Mouse (Mus musculus): Measurements from ENCODE around the gene Gfod1. TPM values are rescaled to one million over a fixed set of nuclear protein-coding genes. Genes with fewer than 3 reads are reported as not detected.

Gene Gfod1
- total RNA-seq, 2 experiments from 2014 or later, result 6.1 to 10.9 TPM

- ATAC-seq (replicated peaks; ENCODE audit: poor library complexity), result no peak
Measured at GRCm38 (mm10) chr13:43300366-43300765, 3.6 kb downstream of the Gfod1 start.

- no peak for ATAC-seq (replicated peaks; ENCODE audit: poor library complexity)
Measured at GRCm38 (mm10) chr13:43299171-43299570, 4.8 kb downstream of the Gfod1 start.

GRCm38 (mm10) chr13:43297526-43297925 lies 6.4 kb downstream of the Gfod1 start:
- ATAC-seq (replicated peaks; ENCODE audit: poor library complexity), result no peak

- ATAC-seq (replicated peaks; ENCODE audit: poor library complexity), result no peak
Measured at GRCm38 (mm10) chr13:43296140-43296805, 7.7 kb downstream of the Gfod1 start.

- ATAC-seq (replicated peaks; ENCODE audit: poor library complexity), result peak; percentile 91
Measured at GRCm38 (mm10) chr13:43295684-43296083, 8.3 kb downstream of the Gfod1 start.

- ATAC-seq (replicated peaks; ENCODE audit: poor library complexity), result peak; percentile 55
Measured at GRCm38 (mm10) chr13:43294957-43295590, 8.9 kb downstream of the Gfod1 start.

- no peak for ATAC-seq (replicated peaks; ENCODE audit: poor library complexity)
Measured at GRCm38 (mm10) chr13:43292892-43293291, 11.1 kb downstream of the Gfod1 start.

GRCm38 (mm10) chr13:43289076-43289475 lies 14.9 kb downstream of the Gfod1 start:
- ATAC-seq (replicated peaks; ENCODE audit: poor library complexity), result no peak

- ATAC-seq (replicated peaks; ENCODE audit: poor library complexity), result no peak
Measured at GRCm38 (mm10) chr13:43288444-43288843, 15.5 kb downstream of the Gfod1 start.

- ATAC-seq (replicated peaks; ENCODE audit: poor library complexity), result no peak
Measured at GRCm38 (mm10) chr13:43288026-43288425, 15.9 kb downstream of the Gfod1 start.

- no peak for ATAC-seq (replicated peaks; ENCODE audit: poor library complexity)
Measured at GRCm38 (mm10) chr13:43286836-43287235, 17.1 kb downstream of the Gfod1 start.

GRCm38 (mm10) chr13:43284711-43285151 lies 19.2 kb downstream of the Gfod1 start:
- ATAC-seq (replicated peaks; ENCODE audit: poor library complexity), result no peak

- no peak for ATAC-seq (replicated peaks; ENCODE audit: poor library complexity)
Measured at GRCm38 (mm10) chr13:43273906-43274305, 30.1 kb downstream of the Gfod1 start.

- ATAC-seq (replicated peaks; ENCODE audit: poor library complexity), result no peak
Measured at GRCm38 (mm10) chr13:43272303-43273135, 31.5 kb downstream of the Gfod1 start.

GRCm38 (mm10) chr13:43271481-43271880 lies 32.5 kb downstream of the Gfod1 start:
- ATAC-seq (replicated peaks; ENCODE audit: poor library complexity), result no peak

- ATAC-seq (replicated peaks; ENCODE audit: poor library complexity), result no peak
Measured at GRCm38 (mm10) chr13:43270220-43270597, 33.8 kb downstream of the Gfod1 start.

- no peak for ATAC-seq (replicated peaks; ENCODE audit: poor library complexity)
Measured at GRCm38 (mm10) chr13:43269460-43270219, 34.3 kb downstream of the Gfod1 start.

- peak; percentile 72 for ATAC-seq (replicated peaks; ENCODE audit: poor library complexity)
Measured at GRCm38 (mm10) chr13:43268539-43269327, 35.2 kb downstream of the Gfod1 start.

GRCm38 (mm10) chr13:43267902-43268301 lies 36.1 kb downstream of the Gfod1 start:
- ATAC-seq (replicated peaks; ENCODE audit: poor library complexity), result no peak

- ATAC-seq (replicated peaks; ENCODE audit: poor library complexity), result no peak
Measured at GRCm38 (mm10) chr13:43267216-43267615, 36.8 kb downstream of the Gfod1 start.

Measured in megakaryocyte progenitor cell, adult 5-6 weeks (primary cell).